Mouse (Mus musculus) heart, postnatal 0 days (tissue): ENCODE data around the gene Cebpb. TPM values are rescaled to one million over a fixed set of nuclear protein-coding genes. Genes with fewer than 3 reads are reported as not detected.
A peak's percentile ranks its signal among the peaks of the same experiment; 100 is the strongest.

Experiments used
- ATAC-seq: fragments of 200-750 bp; cut with Nextera tagmentation; 2 replicates; pipeline ENCODE4 v1.8.0; 2017; ENCODE audit warnings: low read depth, moderate number of reproducible peaks, moderate library complexity; ENCODE audit not compliant: insufficient read depth
- DNase-seq: peaks from one replicate; pipeline ENCODE4 v3.0.0-alpha.2; 2016; ENCODE audit warnings: low spot score
- H3K27ac ChIP-seq: fragments of 300-500 bp; sonication (generic); 2 replicates; pipeline ENCODE4 v1.5.1; 2014; ENCODE audit warnings: low read depth, mild to moderate bottlenecking
- H3K27me3 ChIP-seq: fragments of 300-500 bp; sonication (generic); 2 replicates; pipeline ENCODE4 v1.6.1; 2014; ENCODE audit warnings: low read length, mixed read lengths; ENCODE audit not compliant: control insufficient read depth, insufficient read depth
- H3K36me3 ChIP-seq: fragments of 300-500 bp; sonication (generic); replicated peaks from 2 replicates; pipeline ENCODE4 v1.6.1; 2014; ENCODE audit warnings: low read length, mixed read lengths; ENCODE audit not compliant: control insufficient read depth, insufficient read depth
- H3K4me1 ChIP-seq: fragments of 300-500 bp; sonication (generic); 2 replicates; pipeline ENCODE4 v1.6.1; 2014; ENCODE audit warnings: antibody characterized with exemption; ENCODE audit not compliant: control insufficient read depth, insufficient read depth
- H3K4me2 ChIP-seq: fragments of 300-500 bp; sonication (generic); 2 replicates; pipeline ENCODE4 v1.6.1; 2014; ENCODE audit warnings: low read depth, mild to moderate bottlenecking, low read length, moderate library complexity
- H3K4me3 ChIP-seq: fragments of 300-500 bp; sonication (generic); 2 replicates; pipeline ENCODE4 v1.5.1; 2014; ENCODE audit warnings: low read depth, low read length
- H3K9ac ChIP-seq: fragments of 300-500 bp; sonication (generic); replicated peaks from 2 replicates; pipeline ENCODE4 v1.6.1; 2014; ENCODE audit warnings: low read depth, low read length, mixed read lengths
- H3K9me3 ChIP-seq: fragments of 300-500 bp; sonication (generic); replicated peaks from 2 replicates; pipeline ENCODE4 v1.6.1; 2016; ENCODE audit warnings: low read length; ENCODE audit not compliant: control insufficient read depth
- CTCF ChIP-seq: IDR thresholded peaks from 2 replicates; pipeline ENCODE4 v1.5.1; 2016; ENCODE audit warnings: antibody characterized with exemption, control low read depth, low read depth
- EP300 ChIP-seq: IDR thresholded peaks from 2 replicates; pipeline ENCODE4 v1.6.1; 2016; ENCODE audit warnings: antibody characterized with exemption, low read depth
- WGBS: fragments of 180-500 bp; shearing (Covaris S2); extraction: QIAGEN DNeasy Blood & Tissue Kit; methylation state at CpG from one replicate; pipeline ENCODE4 v1.1.7; 2014; 5-methylcytosine and 5-hydroxymethylcytosine counted together
- polyA plus RNA-seq: library from polyadenylated mRNA; unstranded; fragments of >200 nt; fragmentation: Nextera tagmentation; extraction: Ambion mirVana; gene quantifications from 2 replicates; pipeline ENCODE4 v1.2.1, GENCODE M21; 2015
- total RNA-seq: library from RNA; depleted of rRNA; stranded (reverse); fragments of >200 nt; gene quantifications from 2 replicates; pipeline ENCODE4 v1.2.3, GENCODE M21; 2014; ENCODE audit warnings: low replicate concordance

The Cebpb gene
- total and polyA plus RNA-seq, 2 experiments from 2014 or later: 4.9 to 50.8 TPM

DNA sequence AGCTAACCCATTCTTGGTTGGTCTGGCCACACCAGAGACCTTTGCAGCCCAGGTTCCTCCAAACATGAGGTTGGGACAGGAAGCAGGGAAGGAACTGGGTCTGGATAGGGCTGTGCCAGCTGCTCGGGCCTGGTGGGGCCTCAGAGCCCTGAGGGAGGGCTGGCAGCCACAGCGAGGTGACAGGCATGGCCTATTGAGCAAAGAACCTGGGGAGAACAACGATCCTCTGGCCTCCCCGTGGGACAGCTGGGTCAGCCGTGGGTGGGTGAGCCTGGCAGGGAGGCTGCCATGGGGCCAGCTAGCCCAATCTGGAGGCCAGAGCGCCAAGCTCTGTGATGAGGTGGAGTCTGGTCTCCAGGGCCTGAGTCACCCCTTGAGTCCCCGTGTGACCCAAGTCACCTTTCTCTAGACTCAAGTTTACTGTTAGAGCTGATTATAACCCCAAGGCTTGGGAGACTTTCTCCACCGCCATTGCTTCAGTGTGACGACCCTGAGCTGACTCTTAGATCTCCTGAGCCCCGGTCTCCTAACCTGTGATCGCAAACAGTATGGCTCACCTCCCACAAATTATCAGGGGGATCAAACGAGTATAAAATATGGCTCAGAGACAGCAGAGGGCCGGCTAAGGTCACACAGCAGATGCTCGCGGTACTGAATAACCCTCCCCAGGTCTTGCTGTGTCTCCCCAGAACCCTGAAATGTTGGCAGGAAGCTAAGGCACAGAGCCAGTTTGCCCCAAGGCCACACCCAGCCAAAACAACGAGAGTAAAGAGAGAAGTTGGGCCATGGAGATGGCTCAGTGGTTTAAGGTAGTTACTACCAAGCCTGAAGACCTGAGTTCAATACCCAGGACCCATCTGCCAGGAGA, 2.1 kb upstream of the Cebpb start:
- 82% methylated on average over 16 of the region's 16 CpGs for WGBS
- ATAC-seq (no peak), DNase-seq (no peak)
- H3K4me3 ChIP-seq: no peak overlapping the region
- no peak overlapping the region for H3K4me2 ChIP-seq
- H3K27me3 ChIP-seq: no peaks in the 10 kb centered on the region
- TF ChIP-seq EP300 (no peak), CTCF (no peak)
- H3K9me3 ChIP-seq: no peaks in the 10 kb centered on the region
- no peak overlapping the region for H3K9ac ChIP-seq
- no peaks in the 10 kb centered on the region for H3K36me3 ChIP-seq
- H3K27ac ChIP-seq: no peak overlapping the region
- H3K4me1 ChIP-seq: peaks cover 11% of the 10 kb centered on the region; the same call in 1 of the 2 replicates

DNA sequence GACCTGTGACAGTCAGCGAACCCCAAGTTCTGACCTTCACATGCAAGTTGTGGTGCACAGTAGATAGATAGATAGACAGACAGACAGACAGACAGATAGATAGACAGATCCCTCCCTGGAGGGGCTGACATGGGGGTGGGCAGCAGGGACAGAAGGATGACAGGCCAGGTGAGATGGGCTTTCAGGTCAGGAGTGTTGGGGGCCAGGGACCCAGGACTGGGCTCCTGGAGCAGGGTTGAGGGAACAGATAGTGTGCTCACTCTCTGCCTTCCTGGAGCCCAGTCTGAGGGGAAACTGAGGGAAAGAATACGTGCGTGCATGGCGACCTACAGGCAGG, 1.5 kb upstream of the Cebpb start:
- no peak overlapping the region for H3K27ac ChIP-seq
- 95% methylated on average over 4 of the region's 4 CpGs for WGBS

DNA sequence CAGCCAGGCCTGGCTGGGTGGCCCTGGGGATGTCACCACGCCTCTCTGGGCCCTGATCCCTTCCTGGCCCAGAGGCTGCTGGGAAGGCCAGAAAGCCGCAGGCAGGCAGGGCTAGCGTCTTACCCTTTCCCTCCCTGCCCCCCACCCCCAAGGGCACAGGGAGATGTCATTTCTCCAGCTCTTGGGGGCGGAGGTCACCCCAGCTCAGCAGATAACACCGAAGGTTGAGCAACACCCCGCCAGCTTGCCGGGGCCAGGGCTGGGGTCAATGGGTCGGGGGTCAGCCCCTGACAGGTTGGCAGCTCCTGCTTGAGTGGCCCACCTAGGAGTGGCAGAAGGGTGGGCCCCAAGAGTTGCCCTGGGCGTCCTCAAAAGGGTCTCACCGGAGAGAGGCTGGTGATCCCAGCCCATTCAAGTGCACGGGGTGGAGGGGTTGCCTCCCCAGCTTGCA, 1.0 kb upstream of the Cebpb start:
- H3K27me3 ChIP-seq: no peaks in the 10 kb centered on the region
- DNase-seq: no peak
- TF ChIP-seq EP300: no peak
- TF ChIP-seq CTCF: no peak

More for the DNA sequence above, 1.5 kb upstream of the Cebpb start:
- no peaks in the 10 kb centered on the region for H3K36me3 ChIP-seq
- ATAC-seq: no peak
- no peaks in the 10 kb centered on the region for H3K9me3 ChIP-seq
- H3K9ac ChIP-seq: no peak overlapping the region
- no peak for DNase-seq
- H3K4me2 ChIP-seq: no peak overlapping the region
- H3K4me3 ChIP-seq: no peak overlapping the region
- no peaks in the 10 kb centered on the region for H3K27me3 ChIP-seq
- TF ChIP-seq EP300: no peak
- no peak for TF ChIP-seq CTCF
- H3K4me1 ChIP-seq: peaks cover 12% of the 10 kb centered on the region; the same call in 1 of the 2 replicates

DNA sequence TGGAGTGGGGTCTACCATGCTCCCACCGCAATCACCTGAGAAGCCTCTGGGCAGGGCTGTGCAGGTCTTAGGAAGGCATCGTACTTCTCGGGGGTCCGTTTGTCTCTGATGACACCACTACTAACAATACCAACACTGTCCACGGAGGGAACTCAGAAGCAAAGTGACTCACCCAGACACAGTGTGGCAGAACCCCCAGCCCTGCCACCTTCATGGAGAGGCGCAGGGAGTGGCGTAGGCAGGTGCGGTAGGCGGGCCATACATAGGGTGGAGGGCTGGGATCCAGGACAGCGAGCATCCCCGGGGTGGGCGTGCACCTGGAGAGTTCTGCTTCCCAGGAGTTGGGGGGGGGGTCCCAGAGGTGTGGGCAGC, 603 bp upstream of the Cebpb start:
- 37% methylated on average over 12 of the region's 12 CpGs for WGBS
- Histone ChIP-seq H3K9ac (no peak overlapping the region), H3K9me3 (no peaks in the 10 kb centered on the region), H3K4me3 (peak overlapping the region; percentile 73), H3K36me3 (no peaks in the 10 kb centered on the region), H3K4me2 (peak overlapping the region; percentile 95), H3K27me3 (no peaks in the 10 kb centered on the region), H3K27ac (no peak overlapping the region), H3K4me1 (peaks cover 12% of the 10 kb centered on the region; the same call in 1 of the 2 replicates)
- TF ChIP-seq CTCF (no peak), EP300 (no peak)
- DNase-seq (no peak), ATAC-seq (no peak)

More for the DNA sequence above, 1.0 kb upstream of the Cebpb start:
- Histone ChIP-seq H3K36me3 (no peaks in the 10 kb centered on the region), H3K4me3 (no peak overlapping the region), H3K9ac (no peak overlapping the region), H3K4me2 (no peak overlapping the region), H3K9me3 (no peaks in the 10 kb centered on the region), H3K27ac (no peak overlapping the region), H3K4me1 (peaks cover 12% of the 10 kb centered on the region; the same call in 1 of the 2 replicates)
- no peak for ATAC-seq
- 63% methylated on average over 11 of the region's 11 CpGs for WGBS

DNA sequence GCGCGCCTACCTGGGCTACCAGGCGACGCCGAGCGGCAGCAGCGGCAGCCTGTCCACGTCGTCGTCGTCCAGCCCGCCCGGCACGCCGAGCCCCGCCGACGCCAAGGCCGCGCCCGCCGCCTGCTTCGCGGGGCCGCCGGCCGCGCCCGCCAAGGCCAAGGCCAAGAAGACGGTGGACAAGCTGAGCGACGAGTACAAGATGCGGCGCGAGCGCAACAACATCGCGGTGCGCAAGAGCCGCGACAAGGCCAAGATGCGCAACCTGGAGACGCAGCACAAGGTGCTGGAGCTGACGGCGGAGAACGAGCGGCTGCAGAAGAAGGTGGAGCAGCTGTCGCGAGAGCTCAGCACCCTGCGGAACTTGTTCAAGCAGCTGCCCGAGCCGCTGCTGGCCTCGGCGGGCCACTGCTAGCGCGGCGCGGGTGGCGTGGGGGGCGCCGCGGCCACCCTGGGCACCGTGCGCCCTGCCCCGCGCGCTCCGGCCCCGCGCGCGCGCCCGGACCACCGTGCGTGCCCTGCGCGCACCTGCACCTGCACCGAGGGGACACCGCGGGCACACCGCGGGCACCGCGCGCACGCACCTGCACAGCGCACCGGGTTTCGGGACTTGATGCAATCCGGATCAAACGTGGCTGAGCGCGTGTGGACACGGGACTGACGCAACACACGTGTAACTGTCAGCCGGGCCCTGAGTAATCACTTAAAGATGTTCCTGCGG, 945 bp downstream of the Cebpb start, which contains the start of gene Tmem189:
TSS of gene Tmem189 (minus strand) at position 322 of the 718 bp plus-strand sequence.
- H3K4me3 ChIP-seq: peak within 1 kb of the TSS; percentile 73
- peak within 1 kb of the TSS; percentile 86 for H3K27ac ChIP-seq
- no peak for TF ChIP-seq EP300
- TF ChIP-seq CTCF: no peak
- no peaks in the 10 kb centered on the region for H3K9me3 ChIP-seq
- 1% methylated on average over 91 of the region's 99 CpGs for WGBS
- peaks cover 12% of the 10 kb centered on the region; the same call in 1 of the 2 replicates for H3K4me1 ChIP-seq
- H3K27me3 ChIP-seq: no peaks in the 10 kb centered on the region
- ATAC-seq: no peak; the same call in none of the 2 replicates
- H3K36me3 ChIP-seq: no peaks in the 10 kb centered on the region
- peak within 1 kb of the TSS; percentile 95 for H3K4me2 ChIP-seq
- H3K9ac ChIP-seq: peak within 1 kb of the TSS; percentile 86
- peak; percentile 60 for DNase-seq
